Mouse (Mus musculus) olfactory bulb, adult 2 months (tissue): Measurements from ENCODE around the gene Tmed11.

Experiments
- CTCF ChIP-seq: fragments of 200-500 bp; IDR thresholded peaks from 2 replicates; pipeline ENCODE4 v1.5.1; 2012; ENCODE audit warnings: low read depth, mild to moderate bottlenecking, low read length, moderate library complexity; ENCODE audit not compliant: insufficient read depth
- POLR2A ChIP-seq: fragments of 200-500 bp; IDR thresholded peaks from 2 replicates; pipeline ENCODE4 v1.6.1; 2012; ENCODE audit warnings: mild to moderate bottlenecking, low read depth, low read length, moderate library complexity; ENCODE audit not compliant: insufficient read depth

DNA sequence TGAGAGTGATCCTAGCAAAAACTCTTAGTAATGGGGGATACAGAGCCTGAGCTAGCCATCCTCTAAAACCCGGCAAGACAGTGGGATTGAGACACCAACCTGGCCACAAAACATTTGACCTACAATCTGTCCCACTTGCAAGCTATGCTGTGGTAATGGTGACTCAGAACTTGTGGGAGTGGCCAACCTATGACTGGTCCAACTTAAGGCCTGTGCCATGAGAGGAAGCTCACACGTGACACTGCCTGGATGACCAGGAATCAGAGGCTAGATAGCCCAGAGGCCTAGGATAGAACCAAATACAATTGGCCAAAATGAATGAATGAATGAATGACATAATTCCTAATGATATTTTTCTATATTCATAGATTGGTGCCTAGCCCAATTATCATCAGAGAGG, 53.3 kb downstream of the Tmed11 start:
- TF ChIP-seq CTCF (no peak), POLR2A (no peak)
